Mouse (Mus musculus) embryonic facial prominence, embryonic 11.5 days (tissue): ENCODE results near the gene Wdr63. TPM values are rescaled to one million over a fixed set of nuclear protein-coding genes. Genes with fewer than 3 reads are reported as not detected.

ENCODE experiments used
- ATAC-seq: fragments of 200-750 bp; cut with Nextera tagmentation; replicated peaks from 2 replicates; pipeline ENCODE4 v1.8.0; 2017; ENCODE audit warnings: low read depth; ENCODE audit not compliant: insufficient number of reproducible peaks, low FRiP score, low TSS enrichment
- DNase-seq: peaks from one replicate; pipeline ENCODE4 v3.0.0-alpha.2; 2015; ENCODE audit warnings: low spot score
- H3K27ac ChIP-seq: fragments of 300-500 bp; sonication (generic); replicated peaks from 2 replicates; pipeline ENCODE4 v1.5.1; 2014; ENCODE audit warnings: mild to moderate bottlenecking, low read depth, low read length, control low read depth
- H3K27me3 ChIP-seq: fragments of 300-500 bp; sonication (generic); 2 replicates; pipeline ENCODE4 v1.6.1; 2014; ENCODE audit warnings: mild to moderate bottlenecking, low read length, moderate library complexity, mixed read lengths; ENCODE audit not compliant: control insufficient read depth, insufficient read depth
- H3K36me3 ChIP-seq: fragments of 300-500 bp; sonication (generic); replicated peaks from 2 replicates; pipeline ENCODE4 v1.6.1; 2014; ENCODE audit warnings: low read depth, mild to moderate bottlenecking, low read length, moderate library complexity, mixed read lengths; ENCODE audit not compliant: control insufficient read depth, insufficient read depth
- H3K4me1 ChIP-seq: fragments of 300-500 bp; sonication (generic); 2 replicates; pipeline ENCODE4 v1.6.1; 2014; ENCODE audit warnings: low read length, mixed read lengths; ENCODE audit not compliant: control insufficient read depth, insufficient read depth
- H3K4me2 ChIP-seq: fragments of 300-500 bp; sonication (generic); 2 replicates; pipeline ENCODE4 v1.6.1; 2014; ENCODE audit warnings: low read depth, mild to moderate bottlenecking, control low read depth, low read length, moderate library complexity
- H3K4me3 ChIP-seq: fragments of 300-500 bp; sonication (generic); 2 replicates; pipeline ENCODE4 v1.5.1; 2014; ENCODE audit warnings: low read depth, low read length, control low read depth
- H3K9ac ChIP-seq: fragments of 300-500 bp; sonication (generic); replicated peaks from 2 replicates; pipeline ENCODE4 v1.6.1; 2014; ENCODE audit warnings: mild to moderate bottlenecking, control low read depth, low read length
- H3K9me3 ChIP-seq: fragments of 300-500 bp; sonication (generic); replicated peaks from 2 replicates; pipeline ENCODE4 v1.6.1; 2016; ENCODE audit warnings: mild to moderate bottlenecking, low read length, inconsistent platforms, mixed read lengths; ENCODE audit not compliant: control insufficient read depth
- WGBS: fragments of 180-500 bp; shearing (Covaris S2); extraction: QIAGEN DNeasy Blood & Tissue Kit; methylation state at CpG from one replicate; pipeline ENCODE4 v1.1.7; 2014; 5-methylcytosine and 5-hydroxymethylcytosine counted together
- polyA plus RNA-seq: library from polyadenylated mRNA; unstranded; fragments of >200 nt; fragmentation: Nextera tagmentation; extraction: Ambion mirVana; gene quantifications from 2 replicates; pipeline ENCODE4 v1.2.1, GENCODE M21; 2014

Wdr63 gene
- polyA plus RNA-seq, 1 experiment from 2014 or later, result 0.50 TPM

GRCm38 (mm10) chr3:146059356-146059926 lies 48.5 kb downstream of the Wdr63 start:
- H3K4me2 ChIP-seq, result no peak overlapping the region
- H3K27ac ChIP-seq, result no peak overlapping the region
- no peaks in the 10 kb centered on the region for H3K4me1 ChIP-seq
- H3K27me3 ChIP-seq, result no peaks in the 10 kb centered on the region
- H3K4me3 ChIP-seq, result no peak overlapping the region
- ATAC-seq, result 0 out of 2 replicates have a peak, but pooled peaks have one; percentile 23
- no peaks in the 10 kb centered on the region for H3K9me3 ChIP-seq
- H3K36me3 ChIP-seq, result no peaks in the 10 kb centered on the region
- no peak for DNase-seq
- no peak overlapping the region for H3K9ac ChIP-seq
- 78% methylated on average over 15 of the region's 15 CpGs for WGBS

GRCm38 (mm10) chr3:146058263-146058662 lies 49.7 kb downstream of the Wdr63 start:
- 19% methylated on average over 4 of the region's 4 CpGs for WGBS
- H3K9ac ChIP-seq, result no peak overlapping the region
- no peak overlapping the region for H3K4me3 ChIP-seq
- peak; percentile 77 for DNase-seq
- H3K4me1 ChIP-seq, result no peaks in the 10 kb centered on the region
- H3K36me3 ChIP-seq, result no peaks in the 10 kb centered on the region
- H3K27ac ChIP-seq, result no peak overlapping the region
- H3K9me3 ChIP-seq, result no peaks in the 10 kb centered on the region
- no peaks in the 10 kb centered on the region for H3K27me3 ChIP-seq
- ATAC-seq, result 0 out of 2 replicates have a peak, but pooled peaks have one; percentile 18
- H3K4me2 ChIP-seq, result no peak overlapping the region

GRCm38 (mm10) chr3:146057131-146057530 lies 50.8 kb downstream of the Wdr63 start:
- Histone ChIP-seq H3K27me3 (no peaks in the 10 kb centered on the region), H3K4me2 (no peak overlapping the region), H3K27ac (no peak overlapping the region), H3K9ac (no peak overlapping the region; the same call in 1 of the 2 replicates), H3K4me1 (no peaks in the 10 kb centered on the region), H3K4me3 (no peak overlapping the region), H3K36me3 (no peaks in the 10 kb centered on the region), H3K9me3 (no peaks in the 10 kb centered on the region)
- ATAC-seq (no peak), DNase-seq (no peak)
- WGBS, result 80% methylated on average over 7 of the region's 7 CpGs

- Histone ChIP-seq H3K27me3 (no peaks in the 10 kb centered on the region), H3K9me3 (no peaks in the 10 kb centered on the region), H3K4me3 (no peak overlapping the region), H3K27ac (no peak overlapping the region), H3K4me2 (no peak overlapping the region), H3K9ac (no peak overlapping the region), H3K36me3 (no peaks in the 10 kb centered on the region), H3K4me1 (0 out of 2 replicates have a peak, but pooled peaks cover 2% of the 10 kb centered on the region)
- DNase-seq (no peak), ATAC-seq (no peak)
- 87% methylated on average over 2 of the region's 2 CpGs for WGBS
These were observed 54.1 kb downstream of the Wdr63 start for GRCm38 (mm10) chr3:146053873-146054272.

GRCm38 (mm10) chr3:146053082-146053814 lies 54.7 kb downstream of the Wdr63 start:
- H3K4me2 ChIP-seq, result no peak overlapping the region
- H3K27me3 ChIP-seq, result no peaks in the 10 kb centered on the region
- ATAC-seq (no peak), DNase-seq (no peak)
- no peak overlapping the region for H3K27ac ChIP-seq
- no peaks in the 10 kb centered on the region for H3K36me3 ChIP-seq
- WGBS, result 69% methylated on average over 6 of the region's 6 CpGs
- H3K4me1 ChIP-seq, result 0 out of 2 replicates have a peak, but pooled peaks cover 2% of the 10 kb centered on the region
- H3K9me3 ChIP-seq, result no peaks in the 10 kb centered on the region
- no peak overlapping the region for H3K9ac ChIP-seq
- no peak overlapping the region for H3K4me3 ChIP-seq

- H3K9ac ChIP-seq, result no peak overlapping the region
- no peaks in the 10 kb centered on the region for H3K27me3 ChIP-seq
- 60% methylated on average over 11 of the region's 11 CpGs for WGBS
- no peak for ATAC-seq
- no peaks in the 10 kb centered on the region for H3K9me3 ChIP-seq
- no peak overlapping the region for H3K27ac ChIP-seq
- no peak overlapping the region for H3K4me3 ChIP-seq
- no peak overlapping the region for H3K4me2 ChIP-seq
- DNase-seq, result no peak
- no peaks in the 10 kb centered on the region for H3K36me3 ChIP-seq
- H3K4me1 ChIP-seq, result 0 out of 2 replicates have a peak, but pooled peaks cover 2% of the 10 kb centered on the region
These were observed 56.5 kb downstream of the Wdr63 start for GRCm38 (mm10) chr3:146051277-146052007.

GRCm38 (mm10) chr3:146049951-146050350 lies 58.0 kb downstream of the Wdr63 start:
- 77% methylated on average over 5 of the region's 5 CpGs for WGBS
- no peaks in the 10 kb centered on the region for H3K36me3 ChIP-seq
- no peak overlapping the region for H3K4me2 ChIP-seq
- H3K4me3 ChIP-seq, result no peak overlapping the region
- DNase-seq (no peak), ATAC-seq (no peak)
- 0 out of 2 replicates have a peak, but pooled peaks cover 2% of the 10 kb centered on the region for H3K4me1 ChIP-seq
- H3K9ac ChIP-seq, result no peak overlapping the region
- no peaks in the 10 kb centered on the region for H3K27me3 ChIP-seq
- no peaks in the 10 kb centered on the region for H3K9me3 ChIP-seq
- no peak overlapping the region for H3K27ac ChIP-seq
